Mouse (Mus musculus): ENCODE measurements around the gene Cryzl1.

Cryzl1 gene

DNA sequence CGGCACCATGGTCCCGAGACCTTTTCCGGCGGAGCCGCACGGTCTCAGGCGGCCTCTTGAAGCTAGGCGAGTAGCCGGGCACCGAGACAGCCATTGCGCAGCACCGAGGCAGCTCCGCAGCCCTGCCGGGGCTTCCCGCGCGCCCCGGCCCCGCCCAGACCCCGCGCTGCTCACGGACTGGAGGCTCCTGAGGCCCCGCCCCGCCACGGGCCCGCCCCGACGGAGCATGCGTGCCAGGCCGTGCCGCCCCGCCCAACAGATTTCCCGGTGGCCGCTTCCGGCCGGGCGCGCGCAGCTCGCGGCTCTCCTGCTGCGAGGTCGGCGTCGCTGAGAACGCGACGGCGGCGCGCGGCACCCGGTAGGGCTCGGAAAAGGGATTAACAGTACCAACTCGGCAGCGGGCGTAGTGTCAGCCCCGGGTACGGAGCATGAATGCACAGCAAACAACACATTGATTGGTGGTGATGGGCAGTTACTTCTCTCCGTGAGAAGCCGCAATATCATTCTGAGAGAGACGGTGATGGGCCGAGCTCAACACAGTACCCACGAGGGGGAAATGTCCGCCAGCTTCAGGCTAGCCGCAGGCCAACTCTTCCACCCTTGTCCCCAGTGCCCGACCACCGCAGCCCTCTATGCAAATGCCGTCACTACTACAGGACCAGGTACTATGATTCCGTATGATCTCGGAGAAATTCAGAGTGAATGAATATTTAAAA, 40.0 kb downstream of the Cryzl1 start, which contains the start of gene Donson:
TSS of gene Donson (minus strand) at position 152 of the 716 bp plus-strand sequence.
- DNase-seq (ENCODE audit: low read depth, low spot score), result peak; percentile 79

DNA sequence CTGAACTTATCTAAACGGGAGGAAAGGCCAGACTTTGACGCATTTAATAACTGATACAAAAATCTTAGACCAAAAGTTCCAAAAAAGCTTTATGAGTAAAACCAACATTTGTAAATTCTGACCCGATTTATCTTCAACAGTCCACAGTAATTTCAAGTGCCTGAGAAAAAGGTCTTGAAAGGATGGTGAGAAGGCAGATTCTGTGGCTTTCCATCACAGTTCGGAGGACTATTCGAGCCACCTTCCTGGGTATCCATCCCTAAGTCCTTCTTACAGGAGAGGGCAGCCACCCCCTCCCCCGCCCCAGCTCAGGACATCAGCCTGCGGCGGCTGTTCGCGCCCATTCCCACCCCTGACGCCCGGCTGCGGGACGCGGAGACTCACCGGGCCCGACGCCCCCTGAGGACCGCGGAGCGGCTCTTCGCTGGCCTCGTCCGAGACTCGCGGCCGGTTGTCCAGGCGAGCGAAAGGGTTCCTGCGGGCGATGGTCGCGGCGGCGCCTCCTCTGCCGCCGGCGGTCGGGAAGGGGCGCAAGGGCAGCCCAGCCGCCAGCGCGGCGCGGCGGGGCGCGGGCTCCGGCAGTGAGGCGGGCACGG, 40.7 kb downstream of the Cryzl1 start:
- no peak for DNase-seq (ENCODE audit: low read depth, low spot score)

DNA sequence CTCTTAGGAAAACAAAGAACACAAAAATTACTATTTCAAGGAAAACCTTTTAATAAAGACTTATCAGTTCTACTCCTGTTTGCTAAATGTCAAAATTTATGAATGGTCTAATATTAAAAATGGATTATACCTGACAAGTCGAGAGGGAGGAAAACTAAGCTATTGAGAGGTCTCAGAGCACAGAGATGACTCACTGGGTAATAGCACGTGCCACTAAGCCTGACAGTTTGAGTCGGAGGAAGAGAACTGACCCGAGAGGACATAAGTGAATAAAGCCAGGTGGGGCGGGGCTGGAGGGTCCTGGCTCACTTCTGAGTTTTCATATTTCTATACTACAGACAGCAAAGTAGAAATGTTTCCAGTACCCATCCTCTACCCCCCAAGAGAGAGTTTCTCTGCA, 42.4 kb downstream of the Cryzl1 start:
- no peak for DNase-seq (ENCODE audit: low read depth, low spot score)

DNA sequence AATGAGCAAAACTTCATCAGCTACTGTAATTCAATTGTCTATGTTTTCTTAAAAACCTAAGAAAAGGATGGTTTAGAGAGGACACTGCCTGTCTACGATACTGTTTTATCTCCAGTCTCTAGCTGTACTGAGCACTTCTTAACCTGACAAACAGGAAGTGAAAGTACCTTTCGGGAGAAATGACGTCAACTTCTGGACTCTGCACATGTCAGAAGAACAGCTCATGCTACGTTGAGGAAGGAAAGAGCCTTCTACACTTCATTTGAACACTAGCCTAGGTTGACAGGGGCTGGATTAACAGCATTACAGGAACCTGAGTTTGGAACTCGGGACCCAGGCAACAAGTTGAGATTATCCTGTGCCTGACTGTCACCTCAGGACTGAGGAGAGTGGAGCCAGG, 43.2 kb downstream of the Cryzl1 start:
- no peak for DNase-seq (ENCODE audit: low read depth, low spot score)

DNA sequence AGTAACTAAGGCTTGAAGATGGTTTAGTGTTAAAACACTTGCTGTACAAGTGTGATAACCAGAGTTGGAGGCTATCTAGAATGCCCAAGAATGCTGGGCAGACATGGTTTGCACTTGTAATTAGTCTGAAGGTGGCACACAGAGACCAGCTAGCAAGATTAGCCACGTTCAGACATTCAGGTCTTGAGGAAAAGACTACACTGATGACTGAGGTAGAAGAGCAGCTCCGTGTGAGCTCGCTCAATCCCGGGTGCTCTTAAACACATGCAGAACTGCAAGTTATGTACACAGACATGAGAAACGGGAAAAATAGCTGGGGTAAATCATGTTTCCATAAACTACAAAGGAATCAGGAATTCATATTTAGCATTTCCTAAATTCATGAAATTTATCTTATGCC, 48.1 kb downstream of the Cryzl1 start:
- no peak for DNase-seq (ENCODE audit: low read depth, low spot score)

DNA sequence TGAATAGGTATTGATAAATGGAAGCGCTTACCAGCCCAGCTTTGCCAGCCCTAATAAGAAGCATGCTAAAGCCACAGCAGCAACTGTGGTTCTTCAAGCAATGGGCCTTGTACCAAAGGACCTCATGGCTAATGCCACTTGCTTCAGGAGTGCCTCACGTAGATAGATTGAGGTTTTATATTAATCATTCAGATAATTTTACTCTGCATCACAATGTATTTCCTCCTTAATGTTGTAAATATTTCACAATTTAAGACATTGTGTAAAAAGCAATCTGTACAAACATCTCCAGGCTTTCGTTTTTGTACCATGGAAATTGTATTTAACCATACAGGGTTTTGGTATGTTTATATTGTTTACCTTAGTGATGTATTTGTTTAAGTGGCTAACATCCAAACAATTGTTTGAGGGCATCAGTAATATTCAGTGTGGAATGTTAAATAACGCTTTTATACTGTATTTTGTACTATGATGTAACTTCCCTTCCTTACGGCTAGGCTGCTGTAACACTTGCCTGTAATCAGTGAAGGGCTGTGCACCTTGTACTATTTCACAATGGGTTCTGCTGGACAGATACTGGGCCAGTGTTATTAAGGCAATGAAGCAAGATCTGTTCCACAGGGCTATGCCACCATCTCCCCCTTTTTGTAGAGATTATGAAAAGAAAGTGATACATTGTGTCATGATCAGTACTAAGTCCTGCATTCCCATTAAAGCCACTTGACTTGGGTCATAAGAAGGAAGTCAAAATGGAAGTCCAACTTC, 50.4 kb downstream of the Cryzl1 start:
- no peak for DNase-seq (ENCODE audit: low read depth, low spot score)

DNA sequence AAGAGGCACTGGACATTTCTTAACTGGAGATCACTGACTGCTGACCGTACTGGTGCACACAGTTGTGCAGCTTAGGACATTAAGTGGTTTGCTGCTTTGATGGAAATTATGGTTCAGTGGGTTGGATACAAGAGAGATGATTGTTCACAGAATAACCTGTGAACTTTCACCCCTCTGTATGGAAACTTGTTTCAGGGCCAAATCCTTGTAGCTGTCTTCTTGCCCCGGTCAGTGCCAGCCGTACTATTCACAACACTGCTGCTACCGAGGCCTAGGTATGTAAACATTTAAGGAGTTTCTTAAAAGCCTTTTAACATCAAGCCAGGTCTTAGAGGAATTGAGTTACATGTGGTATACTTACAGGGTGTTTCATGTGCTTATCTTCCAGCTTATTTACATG, 54.3 kb downstream of the Cryzl1 start:
- no peak for DNase-seq (ENCODE audit: low read depth, low spot score)

DNA sequence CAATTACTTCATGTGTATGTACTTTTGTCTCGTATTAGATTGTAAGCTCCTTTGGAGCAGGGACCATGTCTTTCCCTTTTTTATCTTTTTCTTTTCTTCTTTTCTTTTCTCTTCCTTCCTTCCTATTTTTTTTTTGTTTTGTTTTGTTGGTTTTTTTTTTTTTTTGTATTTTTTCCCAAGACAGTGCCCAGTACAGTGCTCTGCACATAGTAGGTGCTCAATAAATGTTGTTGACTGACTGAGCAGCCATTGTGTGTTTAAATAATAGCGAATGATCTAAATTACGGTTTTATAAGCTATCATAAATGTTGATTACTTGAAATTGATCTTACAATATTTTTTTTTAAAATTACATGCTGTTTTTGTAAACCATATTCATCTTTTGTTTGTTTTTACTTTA, 65.0 kb downstream of the Cryzl1 start:
- no peak for DNase-seq (ENCODE audit: low read depth, low spot score)

DNA sequence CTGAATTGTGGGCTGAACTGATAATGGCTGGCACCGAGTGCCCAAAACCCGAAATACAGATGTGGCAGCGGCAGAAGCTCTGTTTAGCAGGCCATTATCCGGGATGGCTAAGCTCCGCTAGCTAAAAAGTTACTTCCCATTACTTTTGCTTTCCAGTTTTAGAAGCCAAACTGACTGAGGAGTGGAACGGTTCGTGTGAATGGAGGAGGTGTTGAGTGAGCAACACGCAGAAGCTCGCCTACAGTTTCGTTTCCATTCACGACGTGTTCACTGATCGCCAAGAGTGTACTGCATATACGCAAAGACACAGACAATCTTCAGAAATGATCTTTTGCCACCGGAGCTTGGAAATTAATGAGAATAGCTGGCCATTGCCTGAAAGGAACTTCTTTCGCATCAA, 66.4 kb downstream of the Cryzl1 start:
- no peak for DNase-seq (ENCODE audit: low read depth, low spot score)

DNA sequence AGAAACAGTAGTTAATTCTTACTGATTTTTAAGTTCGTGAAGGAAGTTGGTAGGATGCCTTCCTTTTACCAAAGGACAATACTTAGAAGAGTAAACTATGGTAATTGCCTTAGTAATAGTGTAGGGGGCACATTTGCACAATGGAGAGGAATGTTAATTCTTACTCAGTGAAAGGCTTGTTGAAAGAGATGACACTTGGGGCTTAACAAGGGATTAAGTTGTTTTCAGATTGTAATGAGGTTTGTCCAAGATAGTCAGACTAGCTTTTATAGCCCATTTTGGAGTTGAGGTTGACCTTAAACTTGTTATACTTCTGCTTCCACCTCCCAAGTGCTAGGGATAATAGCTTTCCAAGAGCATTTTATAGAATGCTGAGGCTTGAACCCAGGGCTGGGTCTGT, 67.4 kb downstream of the Cryzl1 start:
- no peak for DNase-seq (ENCODE audit: low read depth, low spot score)

DNA sequence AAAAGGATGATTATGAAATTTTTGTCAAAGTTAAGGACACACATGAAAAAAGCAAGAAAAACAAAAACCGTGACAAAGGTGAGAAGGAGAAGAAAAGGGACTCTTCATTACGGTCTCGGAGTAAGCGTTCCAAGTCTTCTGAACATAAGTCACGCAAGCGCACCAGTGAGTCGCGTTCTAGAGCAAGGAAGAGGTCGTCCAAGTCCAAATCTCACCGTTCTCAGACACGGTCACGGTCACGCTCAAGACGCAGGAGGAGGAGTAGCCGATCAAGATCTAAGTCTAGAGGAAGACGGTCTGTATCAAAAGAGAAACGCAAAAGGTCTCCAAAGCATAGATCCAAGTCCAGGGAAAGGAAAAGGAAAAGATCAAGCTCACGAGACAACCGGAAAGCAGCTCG, 69.0 kb downstream of the Cryzl1 start:
- DNase-seq (ENCODE audit: low read depth, low spot score), result no peak

DNA sequence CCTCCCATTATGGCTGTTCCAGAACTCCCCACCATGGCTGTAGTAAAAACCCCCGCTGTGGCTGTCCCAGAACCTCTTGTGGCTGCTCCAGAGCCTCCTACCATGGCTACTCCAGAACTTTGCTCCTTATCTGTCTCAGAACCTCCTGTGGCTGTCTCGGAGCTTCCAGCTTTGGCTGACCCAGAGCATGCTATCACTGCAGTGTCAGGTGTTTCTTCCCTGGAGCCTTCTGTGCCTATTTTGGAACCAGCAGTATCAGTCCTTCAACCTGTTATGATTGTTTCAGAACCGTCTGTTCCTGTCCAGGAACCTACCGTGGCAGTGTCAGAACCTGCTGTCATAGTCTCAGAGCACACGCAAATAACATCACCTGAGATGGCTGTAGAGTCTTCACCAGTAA, 70.3 kb downstream of the Cryzl1 start:
- DNase-seq (ENCODE audit: low read depth, low spot score), result no peak

DNA sequence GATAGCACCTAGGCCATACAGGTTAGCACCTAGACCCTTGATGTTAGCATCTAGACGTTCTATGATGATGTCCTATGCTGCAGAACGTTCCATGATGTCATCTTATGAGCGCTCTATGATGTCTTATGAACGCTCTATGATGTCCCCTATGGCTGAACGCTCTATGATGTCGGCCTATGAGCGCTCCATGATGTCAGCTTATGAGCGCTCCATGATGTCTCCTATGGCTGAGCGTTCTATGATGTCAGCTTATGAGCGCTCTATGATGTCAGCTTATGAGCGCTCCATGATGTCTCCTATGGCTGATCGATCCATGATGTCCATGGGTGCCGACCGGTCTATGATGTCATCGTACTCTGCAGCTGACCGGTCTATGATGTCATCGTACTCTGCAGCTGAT, 71.5 kb downstream of the Cryzl1 start:
- no peak for DNase-seq (ENCODE audit: low read depth, low spot score)

DNA sequence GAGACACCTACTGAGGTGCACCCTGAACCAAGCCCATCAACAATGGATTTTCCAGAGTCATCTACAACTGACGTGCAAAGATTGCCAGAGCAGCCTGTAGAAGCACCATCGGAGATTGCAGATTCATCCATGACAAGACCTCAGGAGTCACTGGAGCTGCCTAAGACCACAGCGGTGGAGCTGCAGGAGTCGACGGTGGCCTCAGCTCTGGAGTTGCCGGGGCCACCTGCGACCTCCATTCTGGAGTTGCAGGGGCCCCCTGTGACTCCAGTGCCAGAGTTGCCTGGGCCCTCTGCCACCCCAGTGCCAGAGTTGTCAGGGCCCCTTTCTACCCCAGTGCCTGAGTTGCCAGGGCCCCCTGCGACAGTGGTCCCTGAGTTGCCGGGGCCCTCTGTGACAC, 73.5 kb downstream of the Cryzl1 start:
- no peak for DNase-seq (ENCODE audit: low read depth, low spot score)

DNA sequence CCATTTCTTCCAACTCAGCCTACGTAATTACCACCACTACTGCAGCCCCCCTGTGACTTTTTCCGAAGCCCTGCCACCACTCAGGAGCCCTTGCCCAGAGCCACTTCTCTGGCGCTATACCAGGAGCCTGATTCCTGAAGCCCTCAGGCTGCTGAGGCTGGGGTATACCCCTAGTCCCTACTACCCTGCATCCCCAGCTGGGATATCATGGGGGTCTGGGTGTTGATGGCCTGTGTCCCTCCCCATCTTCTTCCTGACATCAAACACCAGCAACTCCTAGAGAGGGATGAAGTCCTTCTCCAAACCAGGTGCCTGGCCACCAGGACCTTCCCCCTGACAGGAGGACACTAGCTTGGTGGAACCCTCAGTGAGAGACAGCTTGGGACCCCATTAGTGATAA, 76.6 kb downstream of the Cryzl1 start:
- no peak for DNase-seq (ENCODE audit: low read depth, low spot score)

DNA sequence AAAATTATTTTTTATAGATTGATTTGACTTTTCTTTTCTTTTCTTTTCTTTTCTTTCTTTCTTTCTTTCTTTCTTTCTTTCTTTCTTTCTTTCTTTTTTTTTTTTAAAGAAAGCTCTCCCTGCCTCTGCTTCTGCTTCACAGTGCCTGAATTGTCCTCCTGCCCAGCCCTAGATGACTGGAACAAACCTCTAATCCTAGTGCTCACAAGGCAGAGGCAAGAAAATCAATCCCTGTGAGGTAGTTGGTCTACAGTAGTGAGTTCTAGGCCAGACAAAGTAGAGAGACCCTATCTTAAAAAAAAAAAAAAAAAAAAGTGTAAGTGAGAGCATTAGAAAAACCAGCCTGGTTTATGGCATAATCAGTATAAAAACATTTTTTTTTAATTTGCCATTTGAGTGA, 79.0 kb downstream of the Cryzl1 start:
- DNase-seq (ENCODE audit: low read depth, low spot score), result no peak

DNA sequence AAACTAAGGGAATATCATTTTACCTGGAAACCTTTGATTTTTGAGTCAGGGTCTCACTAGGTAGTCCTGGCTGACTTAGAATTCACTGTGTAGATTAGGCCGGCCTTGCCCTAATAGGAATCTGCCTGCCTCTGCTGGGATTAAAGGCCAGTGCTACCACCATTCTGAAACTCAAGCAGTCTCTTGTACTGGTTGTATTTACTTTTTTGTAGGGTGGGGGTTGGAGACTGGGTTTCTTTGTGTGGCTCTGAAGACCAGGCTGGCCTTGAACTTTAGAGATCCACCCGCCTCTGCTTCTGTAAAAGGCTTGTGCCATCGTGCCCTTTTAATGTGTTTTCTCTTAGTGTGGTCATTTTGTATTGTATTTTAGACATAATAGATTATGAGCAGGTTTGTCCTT, 79.5 kb downstream of the Cryzl1 start:
- DNase-seq (ENCODE audit: low read depth, low spot score), result no peak

DNA sequence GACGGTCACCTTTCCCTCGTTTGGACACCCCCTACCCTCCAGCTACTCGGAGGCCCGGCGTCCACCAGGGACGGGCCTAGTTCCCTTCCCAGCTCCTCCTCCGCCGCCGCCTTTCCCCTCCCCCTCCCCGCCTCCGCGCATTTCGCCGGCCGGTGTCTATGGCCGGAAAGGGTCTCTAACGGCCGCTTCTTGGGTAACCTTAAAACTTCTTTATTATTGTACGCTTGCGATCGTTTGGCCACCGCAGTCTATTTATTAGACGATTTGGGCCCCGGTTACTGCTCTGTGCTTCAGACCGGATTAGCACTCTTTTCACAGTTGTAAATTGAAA, 80.6 kb downstream of the Cryzl1 start:
- peak; percentile 59 for DNase-seq (ENCODE audit: low read depth, low spot score)

DNA sequence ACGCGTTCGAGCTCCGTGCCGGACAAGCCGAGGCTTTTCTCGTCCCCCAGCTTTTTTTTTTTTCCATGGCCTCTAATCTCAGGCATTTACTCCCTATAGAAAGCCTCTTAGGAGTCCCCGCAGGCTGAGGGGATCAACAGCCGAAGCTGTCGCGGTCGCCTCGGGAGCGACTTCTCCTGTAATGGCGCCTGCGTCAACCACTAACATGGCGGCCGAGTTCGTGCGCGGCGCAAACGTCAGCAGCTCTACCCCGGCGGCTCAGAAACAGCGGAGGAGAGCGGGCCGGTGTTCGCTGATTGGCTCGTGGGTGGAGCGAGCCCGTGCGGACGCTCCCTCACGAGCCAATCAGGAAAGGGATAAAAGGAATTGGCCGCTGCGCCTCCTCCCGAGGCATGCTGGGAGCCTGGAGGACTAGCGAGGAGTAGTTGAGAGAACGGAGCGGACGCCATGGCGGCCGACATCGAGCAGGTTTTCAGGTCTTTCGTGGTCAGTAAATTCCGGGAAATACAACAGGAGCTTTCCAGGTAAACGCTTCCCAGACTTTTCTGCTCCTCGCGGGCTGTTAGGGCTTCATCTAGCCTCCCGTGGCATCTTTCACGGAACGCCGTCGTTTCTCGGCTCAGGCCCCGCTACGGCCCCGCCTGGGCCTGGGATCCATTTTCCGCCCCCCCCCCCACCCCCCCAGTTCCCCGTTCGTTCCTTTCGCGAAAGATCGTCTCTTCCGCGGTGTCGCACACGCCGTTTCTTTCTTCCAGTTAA, 81.1 kb downstream of the Cryzl1 start, which contains the start of gene Son:
TSS of gene Son (plus strand) at position 46 of the 759 bp plus-strand sequence.
- DNase-seq (ENCODE audit: low read depth, low spot score), result peak; percentile 97

DNA sequence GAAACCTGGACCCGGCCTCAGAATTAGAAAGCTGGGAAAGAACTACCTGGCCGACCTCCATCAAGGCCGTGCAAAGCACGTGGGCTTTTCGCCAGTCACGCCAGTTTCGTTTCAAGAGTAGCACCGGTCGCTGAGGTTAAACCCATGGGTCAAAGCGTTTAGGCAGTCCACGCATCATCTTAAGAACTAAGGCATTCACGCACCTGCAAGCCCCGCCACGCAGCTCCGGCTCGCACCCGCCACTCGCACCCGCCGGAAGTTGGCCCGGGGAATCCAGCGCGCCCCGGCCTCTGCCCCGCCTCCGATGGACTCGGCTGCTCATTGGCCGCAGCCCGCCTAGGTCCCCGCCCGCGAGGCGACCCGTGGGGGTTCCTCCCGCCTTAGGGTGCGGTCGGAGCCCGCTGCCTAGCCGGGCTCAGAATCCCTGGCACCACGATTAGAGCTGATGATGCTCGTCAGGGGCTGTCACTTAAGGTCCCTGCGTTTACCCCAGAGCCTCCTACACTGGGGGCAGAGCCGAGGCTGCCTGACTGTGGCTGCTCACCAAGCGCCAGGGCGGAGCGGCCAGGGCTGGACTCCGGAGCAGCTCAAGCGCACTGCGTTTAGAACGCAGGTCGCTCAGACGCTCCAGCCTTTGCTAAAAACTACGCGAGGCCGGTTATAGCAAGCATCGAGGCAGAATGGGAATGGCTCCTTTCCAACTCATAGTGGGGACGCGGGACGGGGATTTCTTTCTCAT, 81.9 kb downstream of the Cryzl1 start, which contains the start of gene Gart:
TSS of gene Gart (minus strand) at position 272 of the 739 bp plus-strand sequence.
- peak; percentile 80 for DNase-seq (ENCODE audit: low read depth, low spot score)

DNA sequence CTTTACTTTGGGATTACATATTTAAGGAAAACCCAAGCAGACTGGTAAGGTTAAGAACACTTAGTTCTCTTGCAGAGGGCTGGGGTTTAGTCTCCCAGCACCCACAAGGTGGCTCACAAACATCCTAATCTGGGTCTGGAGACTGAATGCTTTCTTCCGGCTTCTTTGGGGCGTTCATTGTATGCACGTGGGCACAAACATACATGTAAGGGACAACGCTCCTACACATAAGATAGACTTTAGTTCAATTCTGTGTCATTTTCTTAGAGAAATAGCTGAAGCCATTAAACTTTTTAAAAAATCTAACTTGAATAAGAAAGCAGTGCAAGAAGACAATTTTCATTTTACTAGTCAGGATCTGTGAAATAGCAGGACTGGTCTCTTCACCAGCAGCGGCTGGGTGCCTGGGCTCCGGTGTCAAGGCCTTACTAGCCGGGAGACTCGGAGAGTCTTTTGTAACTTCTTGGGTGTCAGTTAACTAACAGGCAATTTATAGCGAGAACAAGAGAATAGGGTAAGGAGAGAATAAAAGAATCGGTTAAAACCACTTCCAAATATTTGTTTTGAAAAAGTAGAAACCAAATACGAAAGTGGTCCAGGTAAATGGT, 82.7 kb downstream of the Cryzl1 start:
- DNase-seq (ENCODE audit: low read depth, low spot score), result peak; percentile 19

Measured in forelimb bud, embryonic 11.5 days (tissue).